ENCODE assay signal across 8 mouse cellular contexts in the genomic region with DNA sequence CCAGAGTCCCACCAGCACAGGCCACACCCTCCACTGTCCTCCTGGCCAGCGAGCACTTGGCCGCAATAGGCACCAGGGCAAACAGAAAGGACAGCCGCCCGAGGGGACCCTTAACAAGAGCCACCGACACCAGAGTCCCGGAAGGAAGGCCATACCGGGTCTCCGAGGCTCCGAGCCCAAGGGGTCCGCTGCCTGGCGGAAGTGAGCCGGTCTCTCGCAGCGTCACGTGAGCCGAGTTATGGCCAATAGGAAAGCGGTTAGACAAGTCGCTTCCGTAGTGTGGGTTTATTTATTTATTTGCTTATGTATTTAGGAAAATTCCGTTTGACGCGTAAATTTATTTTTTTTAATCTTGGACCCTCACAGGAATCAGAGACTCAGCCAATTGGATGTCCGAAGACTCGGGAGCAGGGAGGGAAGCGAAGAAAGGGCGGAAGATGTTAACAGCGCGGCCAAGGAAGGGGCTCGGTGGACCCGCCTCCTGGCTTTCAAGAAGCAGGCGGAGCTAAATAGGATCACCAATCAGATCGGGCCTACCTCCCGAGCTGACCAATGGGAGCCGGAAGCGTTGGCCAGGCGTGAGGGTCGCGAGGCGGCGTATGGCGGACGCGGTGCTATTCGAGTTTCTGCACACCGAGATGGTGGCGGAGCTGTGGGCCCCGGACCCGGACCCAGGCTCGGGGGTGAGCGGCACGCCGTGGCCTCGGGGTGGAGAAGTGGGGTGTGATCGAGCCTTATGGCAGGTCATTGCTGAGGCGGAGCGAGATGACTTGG. TPM values are rescaled to one million over a fixed set of nuclear protein-coding genes. Genes with fewer than 3 reads are reported as not detected.
A peak's percentile ranks its signal among the peaks of the same experiment; 100 is the strongest.
DNase-seq lines count a peak whose midpoint lies in the region; ATAC-seq and TF ChIP-seq lines count a peak whose summit lies in the region.

Gene Bloc1s3 (minus strand): TSS at position 218 of the 774 bp plus-strand sequence.
Gene Trappc6a (plus strand): TSS at position 246 of the 774 bp plus-strand sequence.

- no peaks in the 10 kb centered on the region for H3K9me3 ChIP-seq in embryonic facial prominence, embryonic 15.5 days (replicated peaks)
- no peaks in the 10 kb centered on the region for H3K9me3 ChIP-seq in limb, embryonic 14.5 days (ENCODE audit: control insufficient read depth, low read length)
- H3K9me3 ChIP-seq in midbrain, postnatal 0 days (ENCODE audit: low read length), result no peaks in the 10 kb centered on the region

- TF ChIP-seq POLR2A in bone marrow, adult 2 months (IDR thresholded peaks at IDR 0.05; ENCODE audit: borderline replicate concordance, control insufficient read depth, low read depth, low read length), result peak; percentile 87
- 0 out of 2 replicates have a peak, but pooled peaks have one; percentile 71 for TF ChIP-seq POLR2A in limb, embryonic 14.5 days (IDR thresholded peaks at IDR 0.05; ENCODE audit: borderline replicate concordance, extremely low read depth, insufficient read depth, insufficient read length)

- TF ChIP-seq CTCF in bone marrow, adult 2 months (IDR thresholded peaks at IDR 0.05; ENCODE audit: control insufficient read depth, insufficient read depth, low read length), result no peak
- TF ChIP-seq CTCF in midbrain, postnatal 0 days (IDR thresholded peaks at IDR 0.05), result 0 out of 2 replicates have a peak, but pooled peaks have one; percentile 19

- H3K27ac ChIP-seq in bone marrow, adult 2 months (ENCODE audit: control insufficient read depth, insufficient read depth, low read depth, low read length, poor library complexity), result peak within 1 kb of the TSS; percentile 77
- peak within 1 kb of the TSS; percentile 85 for H3K27ac ChIP-seq in embryonic facial prominence, embryonic 15.5 days (replicated peaks)
- peak within 1 kb of the TSS; percentile 19; the same call in 1 of the 2 replicates for H3K27ac ChIP-seq in limb, embryonic 14.5 days (replicated peaks; ENCODE audit: low read depth, low read length)
- H3K27ac ChIP-seq in midbrain, postnatal 0 days (ENCODE audit: low read depth, low read length), result peak within 1 kb of the TSS; percentile 78

- peak within 1 kb of the TSS; percentile 75 for H3K9ac ChIP-seq in embryonic facial prominence, embryonic 15.5 days
- peak within 1 kb of the TSS; percentile 80 for H3K9ac ChIP-seq in limb, embryonic 14.5 days (ENCODE audit: low read depth, low read length, severe bottlenecking)
- H3K9ac ChIP-seq in midbrain, postnatal 0 days (replicated peaks; ENCODE audit: low read length, poor library complexity, severe bottlenecking), result peak within 1 kb of the TSS; percentile 74

- WGBS in bone marrow, adult 2 months, result under 1% methylated on average over 56 of the region's 56 CpGs
- WGBS in embryonic facial prominence, embryonic 15.5 days, result under 1% methylated on average over 56 of the region's 56 CpGs
- under 1% methylated on average over 56 of the region's 56 CpGs for WGBS in limb, embryonic 14.5 days
- WGBS in midbrain, postnatal 0 days, result under 1% methylated on average over 56 of the region's 56 CpGs

- H3K4me2 ChIP-seq in embryonic facial prominence, embryonic 15.5 days (replicated peaks), result peak within 1 kb of the TSS; percentile 98
- peak within 1 kb of the TSS; percentile 98 for H3K4me2 ChIP-seq in limb, embryonic 14.5 days (replicated peaks; ENCODE audit: low read depth, low read length, severe bottlenecking)
- peak within 1 kb of the TSS; percentile 93 for H3K4me2 ChIP-seq in midbrain, postnatal 0 days (ENCODE audit: low read depth, low read length, poor library complexity, severe bottlenecking)

- no peaks in the 10 kb centered on the region for H3K36me3 ChIP-seq in embryonic facial prominence, embryonic 15.5 days
- H3K36me3 ChIP-seq in limb, embryonic 14.5 days (ENCODE audit: control insufficient read depth, insufficient read depth, low read length), result no peaks in the 10 kb centered on the region
- H3K36me3 ChIP-seq in midbrain, postnatal 0 days (ENCODE audit: insufficient read depth, low read length), result no peaks in the 10 kb centered on the region

- peak within 1 kb of the TSS; percentile 95 for H3K4me3 ChIP-seq in bone marrow, adult 2 months (replicated peaks; ENCODE audit: control insufficient read depth, low read depth, low read length)
- peak within 1 kb of the TSS; percentile 88 for H3K4me3 ChIP-seq in embryonic facial prominence, embryonic 15.5 days (replicated peaks)
- peak within 1 kb of the TSS; percentile 84 for H3K4me3 ChIP-seq in limb, embryonic 14.5 days (replicated peaks; ENCODE audit: low read length)
- peak within 1 kb of the TSS; percentile 53 for H3K4me3 ChIP-seq in midbrain, postnatal 0 days (ENCODE audit: low read depth, low read length)

- H3K27me3 ChIP-seq in embryonic facial prominence, embryonic 15.5 days, result no peaks in the 10 kb centered on the region
- no peaks in the 10 kb centered on the region for H3K27me3 ChIP-seq in limb, embryonic 14.5 days (ENCODE audit: control insufficient read depth, insufficient read depth, low read length)
- no peaks in the 10 kb centered on the region for H3K27me3 ChIP-seq in midbrain, postnatal 0 days (ENCODE audit: insufficient read depth, low read length)

- peaks cover 4% of the 10 kb centered on the region; the same call in 1 of the 2 replicates for H3K4me1 ChIP-seq in bone marrow, adult 2 months (ENCODE audit: control insufficient read depth, insufficient read depth, low read length)
- H3K4me1 ChIP-seq in embryonic facial prominence, embryonic 15.5 days, result peaks cover 22% of the 10 kb centered on the region
- peaks cover 7% of the 10 kb centered on the region for H3K4me1 ChIP-seq in limb, embryonic 14.5 days (ENCODE audit: control insufficient read depth, insufficient read depth, low read length)
- H3K4me1 ChIP-seq in midbrain, postnatal 0 days (ENCODE audit: insufficient read depth, low read length), result peaks cover 3% of the 10 kb centered on the region; the same call in 1 of the 2 replicates

- DNase-seq in 416B (ENCODE audit: low read depth), result peak; percentile 97
- DNase-seq in heart, adult 8-10 months (ENCODE audit: low spot score), result peak; percentile 92
- peak; percentile 95 for DNase-seq in kidney, adult 9 months
- DNase-seq in limb, embryonic 14.5 days (ENCODE audit: low spot score), result peak; percentile 95
- peak; percentile 97 for DNase-seq in midbrain, postnatal 0 days (ENCODE audit: low spot score)
- peak; percentile 82 to 89 for DNase-seq in spleen, postnatal 14 days (ENCODE audit: low spot score in 2 of 2)

- peak; percentile 91 for ATAC-seq in embryonic facial prominence, embryonic 15.5 days (ENCODE audit: insufficient number of reproducible peaks, low FRiP score, low TSS enrichment, low read depth)
- peak; percentile 97 for ATAC-seq in limb, embryonic 14.5 days (ENCODE audit: low FRiP score, low read depth)
- ATAC-seq in midbrain, postnatal 0 days (ENCODE audit: low FRiP score), result peak; percentile 96

RNA-seq across cellular contexts. Expression of gene Bloc1s3, which starts in this region (rescaled TPM):
- 4.4 and 8.0 TPM in 2 replicates for polyA plus RNA-seq in bone marrow, adult 2 months (2011; ENCODE audit: insufficient read depth, insufficient read length, low replicate concordance, missing spikeins)
- polyA plus RNA-seq in embryonic facial prominence, embryonic 15.5 days (2015; fragmentation: Nextera tagmentation; extraction: Ambion mirVana), result 2.4 and 2.8 TPM in 2 replicates
- 1 to 10 TPM; 2.2 to 3.1 (median 3.0) TPM for total RNA-seq in heart, adult 8-10 months (2022)
- 6.2 and 8.8 TPM in 2 replicates for polyA plus RNA-seq in limb, embryonic 14.5 days (2012; rRNA removed)
- polyA plus RNA-seq in limb, embryonic 14.5 days (2014; fragmentation: Nextera tagmentation; extraction: Ambion mirVana), result 1.2 and 1.3 TPM in 2 replicates
- 17.8 and 21.4 TPM in 2 replicates for total RNA-seq in midbrain, postnatal 0 days (2014; rRNA removed)
- 3.9 and 4.2 TPM in 2 replicates for polyA plus RNA-seq in midbrain, postnatal 0 days (2015; fragmentation: Nextera tagmentation; extraction: Ambion mirVana)

RNA-seq across cellular contexts. Expression of gene Trappc6a, which starts in this region (rescaled TPM):
- 12.4 and 12.7 TPM in 2 replicates for polyA plus RNA-seq in bone marrow, adult 2 months (2011; ENCODE audit: insufficient read depth, insufficient read length, low replicate concordance, missing spikeins)
- 89.5 and 101 TPM in 2 replicates for polyA plus RNA-seq in embryonic facial prominence, embryonic 15.5 days (2015; fragmentation: Nextera tagmentation; extraction: Ambion mirVana)
- 10 to 100 TPM; 36.3 to 44.7 (median 37.2) TPM for total RNA-seq in heart, adult 8-10 months (2022)
- polyA plus RNA-seq in limb, embryonic 14.5 days (2012; rRNA removed), result 58.0 and 71.6 TPM in 2 replicates
- 70.2 and 79.8 TPM in 2 replicates for polyA plus RNA-seq in limb, embryonic 14.5 days (2014; fragmentation: Nextera tagmentation; extraction: Ambion mirVana)
- 14.9 and 23.9 TPM in 2 replicates for total RNA-seq in midbrain, postnatal 0 days (2014; rRNA removed)
- polyA plus RNA-seq in midbrain, postnatal 0 days (2015; fragmentation: Nextera tagmentation; extraction: Ambion mirVana), result 32.2 and 32.6 TPM in 2 replicates

Comparison
In these comparisons a context has a peak if more than half of its experiments do, and no peak if none do; other contexts are left out.
1. Peak in every context shown above with its lines: DNase-seq, ATAC-seq, H3K4me3 ChIP-seq and H3K27ac ChIP-seq.
2. H3K27ac ChIP-seq: peak in every context shown above with its lines; median percentile 85 in embryonic facial prominence, embryonic 15.5 days; 78 in midbrain, postnatal 0 days; 77 in bone marrow, adult 2 months; 19 in limb, embryonic 14.5 days.